Mouse (Mus musculus) midbrain, embryonic 14.5 days (tissue): ENCODE measurements around the gene Mbnl2. TPM values are rescaled to one million over a fixed set of nuclear protein-coding genes. Genes with fewer than 3 reads are reported as not detected.

ENCODE experiments used
- ATAC-seq: fragments of 200-750 bp; cut with Nextera tagmentation; 2 replicates; pipeline ENCODE4 v1.8.0; 2017; ENCODE audit warnings: moderate number of reproducible peaks, moderate library complexity; ENCODE audit not compliant: low FRiP score, low TSS enrichment
- DNase-seq: peaks from one replicate; pipeline ENCODE4 v3.0.0-alpha.2; 2015
- H3K27ac ChIP-seq: fragments of 300-500 bp; sonication (generic); replicated peaks from 2 replicates; pipeline ENCODE4 v1.5.1; 2014; ENCODE audit warnings: mild to moderate bottlenecking, low read depth, low read length, moderate library complexity
- H3K27me3 ChIP-seq: fragments of 300-500 bp; sonication (generic); 2 replicates; pipeline ENCODE4 v1.6.1; 2014; ENCODE audit warnings: low read length, control low read depth, mixed read lengths; ENCODE audit not compliant: control insufficient read depth, insufficient read depth
- H3K36me3 ChIP-seq: fragments of 300-500 bp; sonication (generic); 2 replicates; pipeline ENCODE4 v1.6.1; 2014; ENCODE audit warnings: low read length, control low read depth; ENCODE audit not compliant: control insufficient read depth, insufficient read depth
- H3K4me1 ChIP-seq: fragments of 300-500 bp; sonication (generic); 2 replicates; pipeline ENCODE4 v1.6.1; 2014; ENCODE audit warnings: mild to moderate bottlenecking, antibody characterized with exemption, low read length, control low read depth; ENCODE audit not compliant: control insufficient read depth, insufficient read depth
- H3K4me2 ChIP-seq: fragments of 300-500 bp; sonication (generic); 2 replicates; pipeline ENCODE4 v1.6.1; 2014; ENCODE audit warnings: mild to moderate bottlenecking, low read length, moderate library complexity
- H3K4me3 ChIP-seq: fragments of 300-500 bp; sonication (generic); replicated peaks from 2 replicates; pipeline ENCODE4 v1.5.1; 2014; ENCODE audit warnings: low read depth, low read length
- H3K9ac ChIP-seq: fragments of 300-500 bp; sonication (generic); replicated peaks from 2 replicates; pipeline ENCODE4 v1.6.1; 2014; ENCODE audit warnings: mild to moderate bottlenecking, low read length, moderate library complexity
- H3K9me3 ChIP-seq: fragments of 300-500 bp; sonication (generic); 2 replicates; pipeline ENCODE4 v1.6.1; 2016; ENCODE audit warnings: low read length, control low read depth, mixed read lengths; ENCODE audit not compliant: control insufficient read depth
- WGBS: fragments of 180-500 bp; shearing (Covaris S2); extraction: QIAGEN DNeasy Blood & Tissue Kit; methylation state at CpG from one replicate; pipeline ENCODE4 v1.1.7; 2014; 5-methylcytosine and 5-hydroxymethylcytosine counted together
- polyA plus RNA-seq: library from polyadenylated mRNA; unstranded; fragments of >200 nt; fragmentation: Nextera tagmentation; extraction: Ambion mirVana; gene quantifications from 2 replicates; pipeline ENCODE4 v1.2.1, GENCODE M21; 2014

The Mbnl2 gene
- polyA plus RNA-seq, 1 experiment from 2014 or later: 22.5 TPM

DNA sequence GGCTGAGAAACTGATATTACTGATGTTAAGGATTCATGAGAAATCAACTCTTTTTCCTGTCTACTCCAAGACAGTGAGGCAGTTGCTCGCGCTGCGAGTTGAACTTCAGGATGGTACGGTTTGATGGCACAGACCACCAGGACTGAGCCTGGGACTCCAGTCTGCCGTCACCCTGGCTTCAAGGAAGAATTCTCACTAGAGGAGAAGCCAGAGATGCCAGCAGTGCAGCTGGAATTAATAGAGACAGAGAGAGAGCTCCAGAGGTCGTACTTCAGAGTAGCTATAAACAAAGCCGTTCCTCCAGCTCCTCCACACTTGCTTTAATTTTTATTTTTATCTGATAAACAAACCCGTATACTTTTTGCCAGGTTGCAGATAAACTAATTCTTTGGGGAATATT lies 102.5 kb downstream of the Mbnl2 start:
- Histone ChIP-seq H3K27ac (no peak overlapping the region), H3K36me3 (no peaks in the 10 kb centered on the region), H3K4me1 (peaks cover 10% of the 10 kb centered on the region; the same call in 1 of the 2 replicates), H3K9me3 (no peaks in the 10 kb centered on the region), H3K27me3 (no peaks in the 10 kb centered on the region), H3K4me2 (no peak overlapping the region), H3K4me3 (no peak overlapping the region), H3K9ac (no peak overlapping the region)
- no peak for DNase-seq
- no peak for ATAC-seq
- whole genome bisulfite sequencing: 72% methylated on average over 8 of the region's 8 CpGs

DNA sequence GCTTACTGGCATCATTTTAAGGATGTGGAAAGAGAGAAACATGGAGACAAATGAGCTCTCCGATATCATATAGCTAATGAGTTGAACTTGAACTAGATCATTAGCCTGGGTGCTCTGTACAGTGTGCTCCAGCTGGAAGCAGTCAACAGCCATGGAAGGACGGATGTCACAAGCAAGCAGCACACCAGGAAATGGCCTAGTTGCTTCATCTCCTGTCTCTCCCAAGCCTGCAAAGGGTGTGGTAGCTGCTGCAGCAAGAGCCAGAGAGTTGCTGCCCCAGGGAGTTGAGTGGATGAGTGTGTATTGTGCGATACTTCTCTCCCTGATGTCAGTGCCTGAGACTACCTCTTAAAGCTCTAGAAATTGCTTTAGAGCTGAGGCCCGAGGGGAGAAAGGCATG lies 104.2 kb downstream of the Mbnl2 start:
- no peak overlapping the region for H3K27ac ChIP-seq
- H3K4me1 ChIP-seq: peaks cover 10% of the 10 kb centered on the region; the same call in 1 of the 2 replicates
- DNase-seq (no peak), ATAC-seq (no peak)
- H3K9ac ChIP-seq: no peak overlapping the region
- no peak overlapping the region for H3K4me3 ChIP-seq
- no peaks in the 10 kb centered on the region for H3K9me3 ChIP-seq
- WGBS: 73% methylated on average over 4 of the region's 4 CpGs
- H3K4me2 ChIP-seq: no peak overlapping the region
- no peaks in the 10 kb centered on the region for H3K27me3 ChIP-seq
- no peaks in the 10 kb centered on the region for H3K36me3 ChIP-seq

GRCm38 (mm10) chr14:120381378-120382134 lies 106.1 kb downstream of the Mbnl2 start:
- no peak overlapping the region for H3K4me3 ChIP-seq
- no peak overlapping the region for H3K27ac ChIP-seq
- H3K4me2 ChIP-seq: no peak overlapping the region
- DNase-seq (peak; percentile 19), ATAC-seq (no peak)
- H3K27me3 ChIP-seq: no peaks in the 10 kb centered on the region
- no peaks in the 10 kb centered on the region for H3K9me3 ChIP-seq
- no peak overlapping the region for H3K9ac ChIP-seq
- WGBS: 39% methylated on average over 26 of the region's 26 CpGs
- no peaks in the 10 kb centered on the region for H3K36me3 ChIP-seq
- H3K4me1 ChIP-seq: peaks cover 10% of the 10 kb centered on the region; the same call in 1 of the 2 replicates

GRCm38 (mm10) chr14:120382179-120382578 lies 106.7 kb downstream of the Mbnl2 start:
- Histone ChIP-seq H3K36me3 (no peaks in the 10 kb centered on the region), H3K4me2 (no peak overlapping the region), H3K27ac (no peak overlapping the region), H3K27me3 (no peaks in the 10 kb centered on the region), H3K4me1 (peaks cover 10% of the 10 kb centered on the region; the same call in 1 of the 2 replicates), H3K4me3 (no peak overlapping the region), H3K9me3 (no peaks in the 10 kb centered on the region), H3K9ac (no peak overlapping the region)
- DNase-seq: no peak
- WGBS: 55% methylated on average over 5 of the region's 5 CpGs
- ATAC-seq: no peak

DNA sequence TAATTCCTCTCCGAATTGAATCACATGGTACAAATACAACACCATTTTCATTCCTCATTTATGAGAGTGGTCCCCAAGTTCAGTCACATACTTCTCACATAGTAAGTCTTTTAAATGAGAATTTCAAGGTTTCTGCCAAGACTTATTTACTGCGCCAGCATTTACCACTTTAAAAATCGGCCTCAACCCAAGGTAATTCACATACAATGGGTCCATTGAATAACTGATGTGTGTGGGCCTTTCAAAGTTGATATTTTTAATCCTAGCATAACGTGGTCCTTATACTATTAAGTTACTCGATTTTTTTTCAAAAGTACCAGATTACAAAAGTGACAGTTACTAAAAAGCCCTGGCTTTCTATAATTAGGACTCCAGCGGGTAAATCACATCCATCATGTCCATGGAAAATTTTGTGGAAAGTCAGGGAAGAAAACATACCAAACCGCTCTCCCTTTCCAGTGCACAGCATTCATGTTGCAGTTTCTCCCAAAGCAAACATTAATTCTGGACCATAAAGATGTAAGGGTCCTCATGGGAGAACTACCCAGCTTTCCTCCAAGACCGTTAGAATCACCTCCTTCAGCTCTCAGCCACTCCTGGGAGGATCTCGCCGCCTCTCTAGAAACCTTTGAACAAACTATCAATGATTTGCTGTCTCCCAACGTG lies 107.8 kb downstream of the Mbnl2 start:
- no peak overlapping the region for H3K9ac ChIP-seq
- no peak for DNase-seq
- H3K4me1 ChIP-seq: peaks cover 7% of the 10 kb centered on the region; the same call in 1 of the 2 replicates
- no peak overlapping the region for H3K4me2 ChIP-seq
- H3K36me3 ChIP-seq: no peaks in the 10 kb centered on the region
- H3K27ac ChIP-seq: no peak overlapping the region
- H3K9me3 ChIP-seq: no peaks in the 10 kb centered on the region
- H3K4me3 ChIP-seq: no peak overlapping the region
- H3K27me3 ChIP-seq: no peaks in the 10 kb centered on the region
- WGBS: 74% methylated on average over 11 of the region's 11 CpGs
- no peak for ATAC-seq

GRCm38 (mm10) chr14:120384615-120385014 lies 109.1 kb downstream of the Mbnl2 start:
- DNase-seq (no peak), ATAC-seq (no peak)
- H3K4me1 ChIP-seq: peaks cover 14% of the 10 kb centered on the region; the same call in 1 of the 2 replicates

DNA sequence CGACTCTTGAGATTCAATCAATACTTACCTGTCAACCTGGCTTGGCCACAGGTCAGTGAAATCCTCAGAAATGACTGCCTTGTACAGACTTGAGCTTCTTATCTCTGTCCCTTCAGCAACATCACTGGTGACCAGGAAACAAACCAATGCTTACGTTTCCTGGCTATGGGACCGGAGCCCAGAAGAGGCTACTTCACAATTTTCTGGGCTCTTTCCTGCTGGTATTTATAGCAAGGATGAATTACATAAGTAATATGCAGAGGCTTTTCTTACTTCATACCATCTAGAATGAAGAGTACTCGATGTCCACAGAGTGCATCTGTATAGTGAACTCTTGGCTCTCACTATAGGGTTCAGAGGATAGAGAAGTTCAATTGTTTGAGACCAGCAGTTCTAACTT lies 111.8 kb downstream of the Mbnl2 start:
- no peak for ATAC-seq
- Histone ChIP-seq H3K9me3 (no peaks in the 10 kb centered on the region), H3K9ac (no peak overlapping the region), H3K27me3 (no peaks in the 10 kb centered on the region), H3K4me2 (no peak overlapping the region), H3K4me3 (no peak overlapping the region), H3K27ac (no peak overlapping the region), H3K36me3 (no peaks in the 10 kb centered on the region), H3K4me1 (peaks cover 9% of the 10 kb centered on the region; the same call in 1 of the 2 replicates)
- DNase-seq: no peak
- 93% methylated on average over 4 of the region's 4 CpGs for WGBS

More at GRCm38 (mm10) chr14:120384615-120385014, 109.1 kb downstream of the Mbnl2 start:
- H3K27me3 ChIP-seq: no peaks in the 10 kb centered on the region
- H3K36me3 ChIP-seq: no peaks in the 10 kb centered on the region
- H3K9ac ChIP-seq: no peak overlapping the region
- H3K4me2 ChIP-seq: no peak overlapping the region
- no peak overlapping the region for H3K4me3 ChIP-seq
- no peak overlapping the region for H3K27ac ChIP-seq
- H3K9me3 ChIP-seq: no peaks in the 10 kb centered on the region
- WGBS: 94% methylated on average over 5 of the region's 5 CpGs

GRCm38 (mm10) chr14:120388818-120389691 lies 113.6 kb downstream of the Mbnl2 start:
- Histone ChIP-seq H3K4me2 (peak overlapping the region; percentile 64), H3K4me3 (peak overlapping the region; percentile 39), H3K4me1 (peaks cover 9% of the 10 kb centered on the region; the same call in 1 of the 2 replicates), H3K36me3 (no peaks in the 10 kb centered on the region), H3K9ac (peak overlapping the region; percentile 70), H3K27ac (peak overlapping the region; percentile 54), H3K9me3 (no peaks in the 10 kb centered on the region), H3K27me3 (no peaks in the 10 kb centered on the region)
- ATAC-seq (peak; percentile 89), DNase-seq (peak; percentile 81)
- WGBS: 4% methylated on average over 38 of the region's 38 CpGs
